Mouse (Mus musculus) testis, postnatal 10 days (tissue): ENCODE results near the gene Gm28729.
"Not testable (repeated sequence)": the region's sequence is repeated elsewhere in the genome, so short reads cannot be mapped to it uniquely, and the experiment has no call there.

Experiments used
- DNase-seq: peaks from one replicate; pipeline ENCODE4 v3.0.0; 2021; ENCODE audit warnings: low spot score

Gm28729 gene

GRCm38 (mm10) chr9:96524972-96525506 lies at the start of gene Gm28729:
Gene Gm28729 (minus strand): TSS chr9:96525264.
- no peak for DNase-seq

GRCm38 (mm10) chr9:96573252-96573651 lies 48.2 kb upstream of the Gm28729 start:
- DNase-seq, result no peak

GRCm38 (mm10) chr9:96572754-96573153 lies 47.7 kb upstream of the Gm28729 start:
- DNase-seq, result no peak

GRCm38 (mm10) chr9:96566470-96566996 lies 41.5 kb upstream of the Gm28729 start:
- no peak for DNase-seq

GRCm38 (mm10) chr9:96563501-96563900 lies 38.4 kb upstream of the Gm28729 start:
- no peak for DNase-seq

- no peak for DNase-seq
Observed at GRCm38 (mm10) chr9:96559148-96559547, 34.1 kb upstream of the Gm28729 start.

GRCm38 (mm10) chr9:96558594-96558993 lies 33.5 kb upstream of the Gm28729 start:
- DNase-seq, result no peak

GRCm38 (mm10) chr9:96554095-96554494 lies 29.0 kb upstream of the Gm28729 start:
- DNase-seq, result no peak

GRCm38 (mm10) chr9:96545410-96545809 lies 20.3 kb upstream of the Gm28729 start:
- no peak for DNase-seq

- peak; percentile 78 for DNase-seq
Observed at GRCm38 (mm10) chr9:96543643-96544640, 18.9 kb upstream of the Gm28729 start.

- no peak for DNase-seq
Observed at GRCm38 (mm10) chr9:96538916-96539315, 13.9 kb upstream of the Gm28729 start.

- no peak for DNase-seq
Observed at GRCm38 (mm10) chr9:96537615-96537919, 12.5 kb upstream of the Gm28729 start.

- DNase-seq, result peak; percentile 77
Observed at GRCm38 (mm10) chr9:96536895-96537614, 12.0 kb upstream of the Gm28729 start.

- not testable (repeated sequence) for DNase-seq
Observed at GRCm38 (mm10) chr9:96536093-96536492, 11.0 kb upstream of the Gm28729 start.

GRCm38 (mm10) chr9:96535431-96535830 lies 10.4 kb upstream of the Gm28729 start:
- DNase-seq, result no peak

GRCm38 (mm10) chr9:96534256-96534655 lies 9.2 kb upstream of the Gm28729 start:
- no peak for DNase-seq

GRCm38 (mm10) chr9:96533476-96533875 lies 8.4 kb upstream of the Gm28729 start:
- no peak for DNase-seq

GRCm38 (mm10) chr9:96532531-96532930 lies 7.5 kb upstream of the Gm28729 start:
- no peak for DNase-seq

GRCm38 (mm10) chr9:96530674-96531081 lies 5.6 kb upstream of the Gm28729 start:
- peak; percentile 49 for DNase-seq

GRCm38 (mm10) chr9:96529961-96530673 lies 5.1 kb upstream of the Gm28729 start:
- peak; percentile 21 for DNase-seq

- DNase-seq, result no peak
Observed at GRCm38 (mm10) chr9:96526011-96526410, 947 bp upstream of the Gm28729 start.

GRCm38 (mm10) chr9:96523148-96523547 lies 1.9 kb downstream of the Gm28729 start:
- DNase-seq, result no peak
